ENCODE assay signal across 20 mouse cellular contexts in the genomic region with DNA sequence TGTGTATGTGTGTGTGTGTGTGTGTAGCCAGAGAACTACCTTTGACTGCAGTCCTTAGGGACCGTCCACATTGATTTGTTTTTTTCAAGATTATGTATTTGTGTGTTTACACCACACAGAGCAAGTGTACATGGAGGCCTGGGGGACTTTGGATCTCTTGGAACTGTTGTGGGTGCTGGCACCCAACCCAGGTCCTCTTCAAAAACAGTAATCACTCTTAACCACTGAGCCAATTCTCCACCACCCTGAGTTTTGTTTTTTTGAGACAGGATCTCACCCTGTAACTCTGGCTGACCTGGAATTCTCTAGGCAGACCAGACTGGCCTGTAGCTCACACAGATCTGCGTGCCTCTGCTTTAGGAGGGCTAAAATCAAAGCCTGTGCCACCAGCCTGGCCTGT. TPM values are rescaled to one million over a fixed set of nuclear protein-coding genes. Genes with fewer than 3 reads are reported as not detected.
DNase-seq lines count a peak whose midpoint lies in the region; ATAC-seq and TF ChIP-seq lines count a peak whose summit lies in the region.
"Had no signal": no experiment of that assay in that cellular context is flagged by ENCODE, and none has a peak within 500 bp of the region (broad histone marks: within the 10 kb centered on the region; RNA-seq: fewer than 3 reads in every experiment).

No protein-coding gene starts in this region.

- peak overlapping the region; percentile 27; the same call in 1 of the 2 replicates for H3K4me2 ChIP-seq in intestine, embryonic 15.5 days (replicated peaks)
- no peak overlapping the region for H3K4me2 ChIP-seq in intestine, postnatal 0 days (replicated peaks; ENCODE audit: low read depth)
- H3K4me2 ChIP-seq in liver, embryonic 12.5 days = no peak overlapping the region
- H3K4me2 ChIP-seq in midbrain, postnatal 0 days (ENCODE audit: low read depth, low read length, poor library complexity, severe bottlenecking) = no peak overlapping the region

- H3K9ac ChIP-seq in intestine, embryonic 15.5 days = no peak overlapping the region
- no peak overlapping the region for H3K9ac ChIP-seq in intestine, postnatal 0 days (ENCODE audit: low read depth, low read length)
- no peak overlapping the region for H3K9ac ChIP-seq in liver, embryonic 12.5 days
- no peak overlapping the region for H3K9ac ChIP-seq in midbrain, postnatal 0 days (replicated peaks; ENCODE audit: low read length, poor library complexity, severe bottlenecking)
- H3K9ac ChIP-seq: limb, embryonic 12.5 days; lung, embryonic 15.5 days; midbrain, embryonic 15.5 days had no signal

- H3K4me3 ChIP-seq in cerebellum, adult 2 months (replicated peaks; ENCODE audit: insufficient read depth, low read depth, low read length) = no peak overlapping the region
- no peak overlapping the region for H3K4me3 ChIP-seq in intestine, embryonic 15.5 days (replicated peaks)
- no peak overlapping the region for H3K4me3 ChIP-seq in intestine, postnatal 0 days (ENCODE audit: low read depth, low read length)
- peak overlapping the region; percentile 93 for H3K4me3 ChIP-seq in E14TG2a.4 (replicated peaks; ENCODE audit: low read length)
- H3K4me3 ChIP-seq in liver, embryonic 12.5 days = no peak overlapping the region
- H3K4me3 ChIP-seq in midbrain, postnatal 0 days (ENCODE audit: low read depth, low read length) = no peak overlapping the region
- H3K4me3 ChIP-seq: lung, embryonic 15.5 days had no signal

- WGBS in cerebellum, adult 2 months = 89% methylated on average over 2 of the region's 2 CpGs
- WGBS in intestine, embryonic 15.5 days = 89% methylated on average over 2 of the region's 2 CpGs
- WGBS in intestine, postnatal 0 days = 79% methylated on average over 2 of the region's 2 CpGs
- 85% methylated on average over 2 of the region's 2 CpGs for WGBS in liver, embryonic 12.5 days (ENCODE audit: insufficient replicate concordance)
- WGBS in midbrain, postnatal 0 days = 93% methylated on average over 2 of the region's 2 CpGs

- TF ChIP-seq CTCF in cerebellum, adult 2 months (IDR thresholded peaks at IDR 0.05; ENCODE audit: borderline replicate concordance, insufficient read depth, low read depth, low read length) = no peak
- no peak for TF ChIP-seq CTCF in intestine, postnatal 0 days (IDR thresholded peaks at IDR 0.05; ENCODE audit: low read depth)
- TF ChIP-seq CTCF in E14TG2a.4 (conservative IDR thresholded peaks at IDR 0.05; ENCODE audit: low read length) = no peak
- TF ChIP-seq CTCF in midbrain, postnatal 0 days (IDR thresholded peaks at IDR 0.05) = no peak

- peaks cover 26% of the 10 kb centered on the region for H3K4me1 ChIP-seq in cerebellum, adult 2 months (ENCODE audit: control insufficient read depth, insufficient read depth, low read length)
- H3K4me1 ChIP-seq in intestine, embryonic 15.5 days (replicated peaks) = peaks cover 78% of the 10 kb centered on the region
- peaks cover 4% of the 10 kb centered on the region; the same call in 1 of the 2 replicates for H3K4me1 ChIP-seq in intestine, postnatal 0 days (replicated peaks; ENCODE audit: control insufficient read depth, insufficient read depth, low read length)
- peaks cover 77% of the 10 kb centered on the region for H3K4me1 ChIP-seq in E14TG2a.4 (replicated peaks; ENCODE audit: low read depth, low read length)
- peaks cover 88% of the 10 kb centered on the region for H3K4me1 ChIP-seq in liver, embryonic 12.5 days
- peaks cover 9% of the 10 kb centered on the region for H3K4me1 ChIP-seq in midbrain, postnatal 0 days (ENCODE audit: insufficient read depth, low read length)

- H3K27ac ChIP-seq in cerebellum, adult 2 months (ENCODE audit: insufficient read depth, low read length) = no peak overlapping the region
- H3K27ac ChIP-seq in intestine, embryonic 15.5 days = 0 out of 2 replicates have a peak overlapping the region, but pooled peaks have one; percentile 17
- no peak overlapping the region; the same call in 1 of the 2 replicates for H3K27ac ChIP-seq in intestine, postnatal 0 days (ENCODE audit: low read depth, low read length)
- H3K27ac ChIP-seq in liver, embryonic 12.5 days = peak overlapping the region; percentile 23; the same call in 1 of the 2 replicates
- no peak overlapping the region for H3K27ac ChIP-seq in midbrain, postnatal 0 days (ENCODE audit: low read depth, low read length)
- H3K27ac ChIP-seq: embryonic facial prominence, embryonic 10.5 days; limb, embryonic 12.5 days; lung, embryonic 15.5 days; midbrain, embryonic 15.5 days had no signal

- H3K36me3 ChIP-seq in intestine, embryonic 15.5 days = no peaks in the 10 kb centered on the region
- H3K36me3 ChIP-seq in intestine, postnatal 0 days (ENCODE audit: control insufficient read depth, insufficient read depth) = no peaks in the 10 kb centered on the region
- H3K36me3 ChIP-seq in E14TG2a.4 (ENCODE audit: insufficient read depth, low read length) = peaks cover 28% of the 10 kb centered on the region
- H3K36me3 ChIP-seq in liver, embryonic 12.5 days = no peaks in the 10 kb centered on the region
- H3K36me3 ChIP-seq in midbrain, postnatal 0 days (ENCODE audit: insufficient read depth, low read length) = no peaks in the 10 kb centered on the region
- H3K36me3 ChIP-seq: embryonic facial prominence, embryonic 10.5 days; limb, embryonic 12.5 days; lung, embryonic 15.5 days; midbrain, embryonic 15.5 days had no signal

- H3K9me3 ChIP-seq in intestine, embryonic 15.5 days = no peaks in the 10 kb centered on the region
- no peaks in the 10 kb centered on the region for H3K9me3 ChIP-seq in intestine, postnatal 0 days (ENCODE audit: control insufficient read depth)
- no peaks in the 10 kb centered on the region for H3K9me3 ChIP-seq in E14TG2a.4 (ENCODE audit: low read length)
- H3K9me3 ChIP-seq in liver, embryonic 12.5 days (replicated peaks) = no peaks in the 10 kb centered on the region
- H3K9me3 ChIP-seq in midbrain, postnatal 0 days (ENCODE audit: low read length) = no peaks in the 10 kb centered on the region
- H3K9me3 ChIP-seq: embryonic facial prominence, embryonic 10.5 days; limb, embryonic 12.5 days; lung, embryonic 15.5 days; midbrain, embryonic 15.5 days had no signal

- peak; percentile 11 for DNase-seq in cerebellum, adult 11 months
- DNase-seq in cerebellum, adult 2 months = no peak
- DNase-seq in midbrain, postnatal 0 days (ENCODE audit: low spot score) = no peak
- DNase-seq in gastrocnemius, postnatal 25 days = no peak
- DNase-seq: right cerebral cortex, postnatal 14 days had no signal

- no peaks in the 10 kb centered on the region for H3K27me3 ChIP-seq in cerebellum, adult 2 months (ENCODE audit: control insufficient read depth, insufficient read depth, low read length)
- no peaks in the 10 kb centered on the region; the same call in 1 of the 2 replicates for H3K27me3 ChIP-seq in intestine, embryonic 15.5 days (replicated peaks)
- H3K27me3 ChIP-seq in intestine, postnatal 0 days (replicated peaks; ENCODE audit: control insufficient read depth, insufficient read depth, low read length) = no peaks in the 10 kb centered on the region
- H3K27me3 ChIP-seq in E14TG2a.4 (ENCODE audit: insufficient read depth, low read length) = no peaks in the 10 kb centered on the region
- peaks cover 7% of the 10 kb centered on the region for H3K27me3 ChIP-seq in liver, embryonic 12.5 days (replicated peaks)
- peaks cover 20% of the 10 kb centered on the region for H3K27me3 ChIP-seq in midbrain, postnatal 0 days (ENCODE audit: insufficient read depth, low read length)

- ATAC-seq in intestine, embryonic 15.5 days = no peak
- no peak for ATAC-seq in intestine, postnatal 0 days
- ATAC-seq in liver, embryonic 12.5 days = no peak
- no peak for ATAC-seq in midbrain, postnatal 0 days (ENCODE audit: low FRiP score)
- ATAC-seq: forebrain, embryonic 14.5 days; inflammation-experienced regulatory T-cells, adult 6 months; midbrain, embryonic 15.5 days had no signal

- TF ChIP-seq POLR2A in cerebellum, adult 2 months (IDR thresholded peaks at IDR 0.05; ENCODE audit: borderline replicate concordance, insufficient read depth, low read length) = no peak

RNA-seq across cellular contexts. Expression of gene Slc29a1, which starts 1.0 kb away (rescaled TPM):
- 72.2 and 75.6 TPM in 2 replicates for polyA plus RNA-seq in cerebellum, adult 2 months (2012; rRNA removed)
- polyA plus RNA-seq in intestine, embryonic 15.5 days (2015; fragmentation: Nextera tagmentation; extraction: Ambion mirVana) = 80.0 and 85.4 TPM in 2 replicates
- 37.8 and 38.4 TPM in 2 replicates for polyA plus RNA-seq in intestine, postnatal 0 days (2015; fragmentation: Nextera tagmentation; extraction: Ambion mirVana)
- 260 and 267 TPM in 2 replicates for polyA plus RNA-seq in liver, embryonic 12.5 days (2016; fragmentation: Nextera tagmentation; extraction: Ambion mirVana)
- total RNA-seq in midbrain, postnatal 0 days (2014; rRNA removed) = 45.3 and 82.1 TPM in 2 replicates
- polyA plus RNA-seq in midbrain, postnatal 0 days (2015; fragmentation: Nextera tagmentation; extraction: Ambion mirVana) = 38.4 TPM in 2 replicates
- total RNA-seq in gastrocnemius, postnatal 25 days (2021) = 10 to 100 TPM; 41.4 to 42.2 TPM

RNA-seq across cellular contexts. Expression of gene Mymx, which starts 3.5 kb away (rescaled TPM):
- not detected in 2 replicates for polyA plus RNA-seq in cerebellum, adult 2 months (2012; rRNA removed)
- polyA plus RNA-seq in intestine, embryonic 15.5 days (2015; fragmentation: Nextera tagmentation; extraction: Ambion mirVana) = 0.43 and 0.54 TPM in 2 replicates
- polyA plus RNA-seq in intestine, postnatal 0 days (2015; fragmentation: Nextera tagmentation; extraction: Ambion mirVana) = 0.34 and 0.38 TPM in 2 replicates
- polyA plus RNA-seq in liver, embryonic 12.5 days (2016; fragmentation: Nextera tagmentation; extraction: Ambion mirVana) = 0.33 TPM in 1 of 2 replicates, not detected in the other
- not detected in 2 replicates for total RNA-seq in midbrain, postnatal 0 days (2014; rRNA removed)
- not detected in 2 replicates for polyA plus RNA-seq in midbrain, postnatal 0 days (2015; fragmentation: Nextera tagmentation; extraction: Ambion mirVana)
- total RNA-seq in gastrocnemius, postnatal 25 days (2021) = 1 to 10 TPM in 1 of 2 experiments, under 1 TPM in 1; 0.36 to 1.4 TPM
- total RNA-seq: heart, adult 18-20 months; heart, postnatal 4 days; layer of hippocampus, postnatal 10 days; megakaryocyte, adult 5-6 weeks had no signal
- polyA plus RNA-seq: forebrain, embryonic 14.5 days; heart, embryonic 14.5 days; inflammation-experienced regulatory T-cells, adult 6 months; midbrain, embryonic 15.5 days had no signal

RNA-seq across cellular contexts. Expression of gene Hsp90ab1, which starts 25.3 kb away (rescaled TPM):
- 915 and 924 TPM in 2 replicates for polyA plus RNA-seq in cerebellum, adult 2 months (2012; rRNA removed)
- 1,578 and 1,609 TPM in 2 replicates for polyA plus RNA-seq in intestine, embryonic 15.5 days (2015; fragmentation: Nextera tagmentation; extraction: Ambion mirVana)
- 483 and 505 TPM in 2 replicates for polyA plus RNA-seq in intestine, postnatal 0 days (2015; fragmentation: Nextera tagmentation; extraction: Ambion mirVana)
- 1,007 and 1,098 TPM in 2 replicates for polyA plus RNA-seq in liver, embryonic 12.5 days (2016; fragmentation: Nextera tagmentation; extraction: Ambion mirVana)
- total RNA-seq in midbrain, postnatal 0 days (2014; rRNA removed) = 1,063 and 1,068 TPM in 2 replicates
- 1,368 and 1,371 TPM in 2 replicates for polyA plus RNA-seq in midbrain, postnatal 0 days (2015; fragmentation: Nextera tagmentation; extraction: Ambion mirVana)
- 100 to 1,000 TPM; 839 to 859 TPM for total RNA-seq in gastrocnemius, postnatal 25 days (2021)

RNA-seq across cellular contexts. Expression of gene Slc35b2, which starts 34.7 kb away (rescaled TPM):
- 71.3 and 74.0 TPM in 2 replicates for polyA plus RNA-seq in cerebellum, adult 2 months (2012; rRNA removed)
- 124 and 128 TPM in 2 replicates for polyA plus RNA-seq in intestine, embryonic 15.5 days (2015; fragmentation: Nextera tagmentation; extraction: Ambion mirVana)
- 77.7 and 79.5 TPM in 2 replicates for polyA plus RNA-seq in intestine, postnatal 0 days (2015; fragmentation: Nextera tagmentation; extraction: Ambion mirVana)
- 69.1 and 72.5 TPM in 2 replicates for polyA plus RNA-seq in liver, embryonic 12.5 days (2016; fragmentation: Nextera tagmentation; extraction: Ambion mirVana)
- 91.7 and 113 TPM in 2 replicates for total RNA-seq in midbrain, postnatal 0 days (2014; rRNA removed)
- polyA plus RNA-seq in midbrain, postnatal 0 days (2015; fragmentation: Nextera tagmentation; extraction: Ambion mirVana) = 71.8 and 75.3 TPM in 2 replicates
- total RNA-seq in gastrocnemius, postnatal 25 days (2021) = 10 to 100 TPM; 17.5 to 21.5 TPM

RNA-seq across cellular contexts. Expression of gene Nfkbie, which starts 42.9 kb away (rescaled TPM):
- polyA plus RNA-seq in cerebellum, adult 2 months (2012; rRNA removed) = 12.5 and 13.5 TPM in 2 replicates
- 4.8 and 4.9 TPM in 2 replicates for polyA plus RNA-seq in intestine, embryonic 15.5 days (2015; fragmentation: Nextera tagmentation; extraction: Ambion mirVana)
- polyA plus RNA-seq in intestine, postnatal 0 days (2015; fragmentation: Nextera tagmentation; extraction: Ambion mirVana) = 3.8 and 4.0 TPM in 2 replicates
- polyA plus RNA-seq in liver, embryonic 12.5 days (2016; fragmentation: Nextera tagmentation; extraction: Ambion mirVana) = 2.0 TPM in 2 replicates
- 2.0 and 4.8 TPM in 2 replicates for total RNA-seq in midbrain, postnatal 0 days (2014; rRNA removed)
- 2.5 and 3.1 TPM in 2 replicates for polyA plus RNA-seq in midbrain, postnatal 0 days (2015; fragmentation: Nextera tagmentation; extraction: Ambion mirVana)
- total RNA-seq in gastrocnemius, postnatal 25 days (2021) = under 1 TPM; 0.48 to 0.69 TPM

Comparison
In these comparisons a context has a peak if more than half of its experiments do, and no peak if none do; other contexts are left out.
1. H3K27ac ChIP-seq: peak in intestine, embryonic 15.5 days (single experiment) and liver, embryonic 12.5 days (single experiment); none in cerebellum, adult 2 months (single experiment), intestine, postnatal 0 days (single experiment) and midbrain, postnatal 0 days (single experiment).